Mouse (Mus musculus) hindlimb bud, embryonic 11.5 days (tissue): ENCODE results near the gene Pam.
"Not testable (repeated sequence)": the region's sequence is repeated elsewhere in the genome, so short reads cannot be mapped to it uniquely, and the experiment has no call there.

Experiments
- DNase-seq: peaks from one replicate; pipeline ENCODE4 v3.0.0-alpha.2; 2012; ENCODE audit warnings: low read depth, low spot score; ENCODE audit errors: extremely low spot score

Pam gene

GRCm38 (mm10) chr1:97976072-97976471, 119.4 kb downstream of the Pam start:
- no peak for DNase-seq

DNA sequence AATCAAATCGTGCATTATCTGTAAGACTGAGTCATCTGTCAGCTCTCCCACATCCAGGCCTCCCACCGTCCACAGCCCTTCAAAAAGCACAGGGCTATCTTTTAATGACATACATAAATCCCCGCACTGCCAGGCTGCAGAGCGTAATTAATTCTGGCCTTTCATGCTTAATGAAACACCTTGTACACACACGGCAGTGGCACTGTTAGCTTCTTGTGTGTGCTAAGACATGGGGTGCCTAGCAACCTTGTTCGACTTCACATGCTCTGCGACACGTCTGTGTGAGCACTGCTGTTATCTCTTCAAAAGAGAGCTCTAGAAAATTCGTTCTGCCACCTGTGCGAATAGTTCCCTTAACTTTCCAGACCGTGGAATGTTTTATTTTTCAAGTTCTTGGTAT, 120.5 kb downstream of the Pam start:
- no peak for DNase-seq

DNA sequence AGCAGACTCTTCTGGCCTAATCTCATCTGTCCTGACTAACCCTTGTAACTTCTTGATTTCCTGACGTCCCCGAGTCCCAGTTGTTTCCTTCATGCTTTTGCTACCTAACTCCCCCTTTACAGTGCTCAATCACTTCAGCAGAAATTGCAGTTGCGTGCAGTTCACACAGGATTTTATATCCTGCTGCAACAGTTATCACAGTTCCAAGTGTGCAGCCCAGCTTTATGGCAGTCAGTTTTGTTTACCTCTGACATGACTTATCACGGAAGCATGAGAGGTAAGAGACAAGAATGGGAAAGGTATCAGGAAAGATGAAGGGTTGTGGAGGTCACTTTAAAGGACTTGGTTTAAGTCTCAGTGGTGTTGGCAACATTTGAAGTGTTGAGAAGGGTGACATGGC, 125.7 kb downstream of the Pam start:
- DNase-seq = no peak

DNA sequence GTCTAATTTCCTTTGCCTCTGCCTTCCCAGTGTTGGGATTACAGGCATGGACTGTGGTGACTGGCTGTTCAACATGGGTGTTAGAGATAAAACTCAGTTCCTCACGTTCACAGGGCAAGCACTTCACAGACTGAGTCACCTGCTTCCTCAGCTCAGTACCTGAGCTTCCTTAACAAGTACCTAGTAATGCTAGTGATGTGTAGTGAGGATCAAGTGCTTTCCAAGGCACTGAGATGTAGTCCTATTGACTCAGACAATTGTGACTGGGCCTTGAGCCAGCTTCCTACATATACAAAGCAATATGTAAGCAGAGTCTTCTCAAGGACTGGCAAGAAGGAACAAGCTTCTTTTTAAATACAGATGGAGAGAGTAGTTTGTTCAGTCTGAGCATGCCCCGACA, 131.7 kb downstream of the Pam start:
- DNase-seq = no peak

DNA sequence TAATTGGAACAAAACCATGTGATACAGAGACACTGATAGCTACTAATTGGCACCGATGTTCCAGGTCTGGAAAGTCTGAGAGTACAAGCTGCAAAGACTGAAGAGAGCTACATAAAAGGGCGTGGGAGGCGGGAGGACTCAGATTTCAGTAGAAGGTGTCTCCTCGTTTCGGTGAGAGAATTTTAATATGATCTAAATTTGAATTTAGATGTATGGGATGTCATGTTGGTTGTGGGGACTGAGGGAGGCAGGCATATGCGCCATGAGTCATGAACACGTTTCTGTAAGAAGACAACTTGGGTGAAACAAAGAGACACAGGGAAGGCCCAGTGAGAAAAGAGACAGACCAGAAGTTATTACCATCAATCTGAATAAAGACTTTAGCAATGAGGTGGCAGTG, 133.3 kb downstream of the Pam start:
- no peak for DNase-seq

- no peak for DNase-seq
These were observed 134.8 kb downstream of the Pam start for GRCm38 (mm10) chr1:97960681-97961080.

GRCm38 (mm10) chr1:97960124-97960523, 135.3 kb downstream of the Pam start:
- no peak for DNase-seq

- DNase-seq = no peak
These were observed 136.7 kb downstream of the Pam start for GRCm38 (mm10) chr1:97958759-97959158.

GRCm38 (mm10) chr1:97949258-97949657, 146.2 kb downstream of the Pam start:
- not testable (repeated sequence) for DNase-seq

DNA sequence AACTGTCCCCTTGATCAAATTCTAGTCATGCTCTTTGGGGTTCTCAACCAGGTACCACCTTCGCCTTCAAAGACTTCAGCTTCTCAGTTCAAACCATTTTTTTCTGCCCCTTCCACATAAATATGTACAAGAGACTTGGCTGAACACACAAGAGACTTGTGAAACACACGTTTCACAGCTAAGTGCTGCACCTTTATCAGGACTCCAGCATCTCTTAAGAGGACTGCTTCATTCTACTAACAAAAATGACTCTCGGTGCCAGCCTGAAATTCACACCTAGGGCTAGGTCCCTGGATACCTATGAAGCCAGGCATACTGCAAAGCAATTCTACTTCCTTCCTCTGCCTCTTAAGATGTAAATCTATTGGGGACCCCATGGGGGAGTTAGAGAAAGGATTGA, 148.3 kb downstream of the Pam start:
- DNase-seq = no peak

- no peak for DNase-seq
These were observed 151.4 kb downstream of the Pam start for GRCm38 (mm10) chr1:97943908-97944608.

DNA sequence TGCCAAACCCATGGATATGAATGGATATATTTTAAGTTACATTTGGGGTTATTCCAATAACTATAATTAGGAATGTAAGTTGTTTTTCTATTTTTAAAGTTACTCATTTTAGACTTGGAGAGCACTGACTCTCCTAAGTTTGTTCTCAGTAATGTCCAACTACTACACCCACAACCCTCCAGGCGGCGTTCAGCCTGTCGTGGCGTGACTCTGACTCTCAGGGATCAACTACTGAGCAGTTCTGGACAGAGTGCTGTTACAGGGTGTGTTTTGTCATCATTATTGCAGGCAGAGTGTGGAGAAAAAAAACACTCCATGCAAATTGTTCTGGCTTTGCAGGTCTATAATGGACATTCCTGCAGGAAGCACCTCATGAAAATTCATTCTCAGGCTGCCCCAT, 152.0 kb downstream of the Pam start:
- DNase-seq = no peak

- DNase-seq = no peak
These were observed 152.5 kb downstream of the Pam start for GRCm38 (mm10) chr1:97942966-97943365.

DNA sequence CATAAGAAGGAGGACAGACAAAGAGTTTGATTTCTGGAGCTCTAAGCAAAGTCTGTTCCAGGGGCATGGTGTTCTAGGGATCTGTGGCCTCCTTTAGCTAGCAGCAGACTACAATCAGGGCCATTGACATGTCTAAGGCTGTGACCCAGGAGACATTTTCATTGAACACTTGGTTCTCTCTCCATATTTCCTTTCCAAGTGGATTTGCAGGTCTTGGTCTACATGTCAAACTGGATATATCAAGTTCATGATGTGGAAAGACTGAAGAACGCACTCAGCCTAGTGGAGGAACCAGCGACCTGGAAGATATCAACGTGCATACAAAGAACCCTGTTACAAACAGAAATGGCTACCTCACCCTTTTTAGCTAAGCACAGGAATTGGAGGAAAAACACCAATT, 156.9 kb downstream of the Pam start:
- no peak for DNase-seq

DNA sequence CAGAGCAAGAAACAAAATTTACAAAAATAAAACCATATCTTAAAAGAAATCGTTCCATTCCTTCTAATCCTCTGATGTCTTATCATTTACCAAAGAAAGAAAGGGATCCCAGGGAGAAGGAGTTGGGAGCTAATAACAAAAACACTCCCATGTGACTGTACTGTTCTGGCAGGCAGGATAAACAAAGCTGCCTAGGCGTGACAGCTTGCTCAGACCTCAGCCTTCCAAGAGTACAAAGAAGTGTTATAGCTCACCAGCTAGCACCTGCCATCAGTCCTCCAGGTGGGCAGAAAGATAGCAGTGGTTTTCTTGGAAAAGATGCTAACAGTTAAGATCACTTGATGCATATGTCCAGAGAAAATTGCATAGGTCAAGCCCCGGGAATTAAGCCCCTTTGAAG, 157.4 kb downstream of the Pam start:
- DNase-seq = no peak

DNA sequence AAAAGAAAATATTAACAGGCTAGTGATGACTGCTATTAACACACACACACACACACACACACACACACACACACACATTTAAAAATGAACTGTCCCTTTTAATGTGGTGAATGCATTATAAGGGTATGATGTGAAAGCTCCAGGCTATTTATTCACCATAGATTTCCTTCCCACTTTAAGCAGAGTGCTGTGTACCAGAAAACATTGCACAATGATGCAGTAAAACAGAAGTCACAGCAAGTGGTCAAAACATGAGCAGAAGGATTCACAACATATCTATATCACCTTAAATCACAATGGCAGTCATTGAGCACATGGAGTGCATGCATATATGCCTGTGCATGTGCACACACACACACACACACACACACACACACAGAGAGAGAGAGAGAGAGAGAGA, 160.5 kb downstream of the Pam start:
- DNase-seq = no peak

GRCm38 (mm10) chr1:97931220-97931619, 164.2 kb downstream of the Pam start:
- no peak for DNase-seq

- no peak for DNase-seq
These were observed 165.9 kb downstream of the Pam start for GRCm38 (mm10) chr1:97929415-97930028.

GRCm38 (mm10) chr1:97926789-97927188, 168.7 kb downstream of the Pam start:
- no peak for DNase-seq

- no peak for DNase-seq
These were observed 169.4 kb downstream of the Pam start for GRCm38 (mm10) chr1:97926017-97926540.

- DNase-seq = no peak
These were observed 173.1 kb downstream of the Pam start for GRCm38 (mm10) chr1:97922395-97922794.

- no peak for DNase-seq
These were observed 173.6 kb downstream of the Pam start for GRCm38 (mm10) chr1:97921886-97922285.

- no peak for DNase-seq
These were observed 177.0 kb downstream of the Pam start for GRCm38 (mm10) chr1:97918495-97918894.
